Mouse (Mus musculus): ENCODE data around the gene Bloc1s1. TPM values are rescaled to one million over a fixed set of nuclear protein-coding genes. Genes with fewer than 3 reads are reported as not detected.

The Bloc1s1 gene
- polyA plus RNA-seq, 1 experiment from 2014 or later, result 216 TPM

- H3K9me3 ChIP-seq (ENCODE audit: control insufficient read depth, low read length), result no peaks in the 10 kb centered on the region
- H3K27me3 ChIP-seq (ENCODE audit: control insufficient read depth, insufficient read depth, low read depth, low read length), result no peaks in the 10 kb centered on the region
- no peak overlapping the region for H3K9ac ChIP-seq (ENCODE audit: low read length)
- no peak overlapping the region for H3K4me2 ChIP-seq (ENCODE audit: low read depth, low read length)
- no peak for ATAC-seq (ENCODE audit: low read depth)
- no peak overlapping the region for H3K4me3 ChIP-seq (ENCODE audit: low read length)
- 7% methylated on average over 5 of the region's 5 CpGs for WGBS
- H3K36me3 ChIP-seq (ENCODE audit: control insufficient read depth, insufficient read depth, low read length), result peaks cover 13% of the 10 kb centered on the region
- H3K27ac ChIP-seq (ENCODE audit: low read length), result no peak overlapping the region
- H3K4me1 ChIP-seq (replicated peaks; ENCODE audit: control insufficient read depth, insufficient read depth, low read length), result peaks cover 17% of the 10 kb centered on the region; the same call in 1 of the 2 replicates
Observed at GRCm38 (mm10) chr10:128913219-128913618, 10.6 kb downstream of the Bloc1s1 start.

GRCm38 (mm10) chr10:128912791-128913190 lies 11.0 kb downstream of the Bloc1s1 start:
- Histone ChIP-seq H3K4me2 (ENCODE audit: low read depth, low read length) (no peak overlapping the region), H3K9me3 (ENCODE audit: control insufficient read depth, low read length) (no peaks in the 10 kb centered on the region), H3K4me1 (replicated peaks; ENCODE audit: control insufficient read depth, insufficient read depth, low read length) (peaks cover 17% of the 10 kb centered on the region; the same call in 1 of the 2 replicates), H3K36me3 (ENCODE audit: control insufficient read depth, insufficient read depth, low read length) (peaks cover 13% of the 10 kb centered on the region), H3K9ac (ENCODE audit: low read length) (0 out of 2 replicates have a peak overlapping the region, but pooled peaks have one; percentile 4), H3K27me3 (ENCODE audit: control insufficient read depth, insufficient read depth, low read depth, low read length) (no peaks in the 10 kb centered on the region), H3K27ac (ENCODE audit: low read length) (no peak overlapping the region), H3K4me3 (ENCODE audit: low read length) (no peak overlapping the region)
- ATAC-seq (ENCODE audit: low read depth), result no peak
- 73% methylated on average over 4 of the region's 4 CpGs for WGBS

DNA sequence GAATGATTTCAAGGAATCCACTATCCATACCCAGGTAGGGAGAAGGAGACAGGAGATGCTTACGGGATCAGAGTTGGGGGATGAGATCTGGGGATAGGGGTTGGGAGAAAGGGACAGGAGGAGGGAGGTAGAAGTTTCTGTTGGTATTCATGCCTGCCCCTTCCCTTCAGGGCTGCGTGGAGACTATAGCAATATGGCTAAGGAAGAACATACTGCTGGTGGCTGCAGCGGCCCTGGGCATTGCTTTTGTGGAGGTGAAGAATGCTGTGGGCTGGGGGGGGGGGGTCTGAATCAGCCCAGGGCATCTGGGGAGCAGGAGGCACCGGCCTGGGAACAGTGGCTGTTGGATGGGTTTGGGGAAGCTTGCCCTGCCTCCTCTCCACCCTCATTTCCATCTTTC lies 11.6 kb downstream of the Bloc1s1 start:
- Histone ChIP-seq H3K9ac (ENCODE audit: low read length) (no peak overlapping the region), H3K4me2 (ENCODE audit: low read depth, low read length) (no peak overlapping the region), H3K4me1 (replicated peaks; ENCODE audit: control insufficient read depth, insufficient read depth, low read length) (peaks cover 17% of the 10 kb centered on the region; the same call in 1 of the 2 replicates), H3K9me3 (ENCODE audit: control insufficient read depth, low read length) (no peaks in the 10 kb centered on the region), H3K27me3 (ENCODE audit: control insufficient read depth, insufficient read depth, low read depth, low read length) (no peaks in the 10 kb centered on the region), H3K27ac (ENCODE audit: low read length) (no peak overlapping the region), H3K36me3 (ENCODE audit: control insufficient read depth, insufficient read depth, low read length) (peaks cover 11% of the 10 kb centered on the region), H3K4me3 (ENCODE audit: low read length) (no peak overlapping the region)
- ATAC-seq (ENCODE audit: low read depth), result no peak
- 77% methylated on average over 4 of the region's 4 CpGs for WGBS

DNA sequence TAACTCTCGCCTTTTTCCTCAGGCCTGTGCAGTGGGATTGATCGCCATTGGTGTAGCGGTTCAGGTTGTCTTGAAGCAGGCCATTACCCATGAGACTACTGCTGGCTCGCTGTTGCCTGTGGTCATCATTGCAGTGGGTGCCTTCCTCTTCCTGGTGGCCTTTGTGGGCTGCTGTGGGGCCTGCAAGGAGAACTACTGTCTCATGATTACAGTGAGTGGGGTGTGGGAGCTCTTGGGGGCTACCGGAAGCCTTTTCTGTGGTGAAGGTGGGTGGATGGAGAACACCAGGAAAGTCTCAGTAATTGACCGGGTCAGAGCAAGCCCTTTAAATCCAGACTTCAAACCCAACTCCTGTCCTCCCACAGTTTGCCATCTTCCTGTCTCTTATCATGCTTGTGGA lies 12.4 kb downstream of the Bloc1s1 start:
- Histone ChIP-seq H3K4me1 (replicated peaks; ENCODE audit: control insufficient read depth, insufficient read depth, low read length) (peaks cover 17% of the 10 kb centered on the region; the same call in 1 of the 2 replicates), H3K27ac (ENCODE audit: low read length) (no peak overlapping the region), H3K4me3 (ENCODE audit: low read length) (no peak overlapping the region; the same call in 1 of the 2 replicates), H3K9me3 (ENCODE audit: control insufficient read depth, low read length) (no peaks in the 10 kb centered on the region), H3K9ac (ENCODE audit: low read length) (no peak overlapping the region; the same call in 1 of the 2 replicates), H3K4me2 (ENCODE audit: low read depth, low read length) (peak overlapping the region; percentile 84), H3K27me3 (ENCODE audit: control insufficient read depth, insufficient read depth, low read depth, low read length) (no peaks in the 10 kb centered on the region), H3K36me3 (ENCODE audit: control insufficient read depth, insufficient read depth, low read length) (peaks cover 10% of the 10 kb centered on the region)
- WGBS, result 89% methylated on average over 6 of the region's 6 CpGs
- no peak for ATAC-seq (ENCODE audit: low read depth)

- Histone ChIP-seq H3K27ac (ENCODE audit: low read length) (peak overlapping the region; percentile 91), H3K4me3 (ENCODE audit: low read length) (peak overlapping the region; percentile 91), H3K27me3 (ENCODE audit: control insufficient read depth, insufficient read depth, low read depth, low read length) (no peaks in the 10 kb centered on the region), H3K9ac (ENCODE audit: low read length) (peak overlapping the region; percentile 95), H3K9me3 (ENCODE audit: control insufficient read depth, low read length) (no peaks in the 10 kb centered on the region), H3K4me2 (ENCODE audit: low read depth, low read length) (peak overlapping the region; percentile 84), H3K4me1 (replicated peaks; ENCODE audit: control insufficient read depth, insufficient read depth, low read length) (peaks cover 17% of the 10 kb centered on the region; the same call in 1 of the 2 replicates), H3K36me3 (ENCODE audit: control insufficient read depth, insufficient read depth, low read length) (peaks cover 10% of the 10 kb centered on the region)
- WGBS, result 2% methylated on average over 49 of the region's 66 CpGs
- peak; percentile 49 for ATAC-seq (ENCODE audit: low read depth)
Observed at GRCm38 (mm10) chr10:128910066-128910841, 13.6 kb downstream of the Bloc1s1 start.

DNA sequence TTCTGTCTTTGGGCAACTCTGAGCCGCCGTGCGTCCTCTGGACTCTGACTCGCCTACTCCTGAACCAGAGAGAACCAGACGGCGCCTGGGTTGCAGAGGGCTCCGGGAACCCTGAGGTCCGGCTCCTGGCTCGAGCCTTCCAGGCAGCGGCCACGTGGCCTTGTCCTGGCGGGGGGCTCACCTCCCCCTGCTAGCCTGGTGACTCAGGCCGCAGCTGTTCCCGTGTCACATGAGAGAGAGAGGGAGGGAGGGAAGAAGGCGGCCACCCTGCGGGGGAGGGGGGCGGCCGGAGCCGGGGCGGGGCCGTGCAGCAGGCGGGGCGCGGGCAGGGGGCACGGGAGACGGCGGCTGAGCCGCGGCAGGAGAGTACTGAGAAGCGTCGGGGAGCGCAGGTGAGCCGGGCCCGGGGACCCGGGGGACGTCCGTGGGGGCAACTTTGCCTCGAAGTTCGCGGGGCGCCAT lies 14.2 kb downstream of the Bloc1s1 start:
- Histone ChIP-seq H3K4me2 (ENCODE audit: low read depth, low read length) (peak overlapping the region; percentile 84), H3K4me3 (ENCODE audit: low read length) (peak overlapping the region; percentile 91), H3K36me3 (ENCODE audit: control insufficient read depth, insufficient read depth, low read length) (peaks cover 9% of the 10 kb centered on the region), H3K4me1 (replicated peaks; ENCODE audit: control insufficient read depth, insufficient read depth, low read length) (peaks cover 17% of the 10 kb centered on the region; the same call in 1 of the 2 replicates), H3K9ac (ENCODE audit: low read length) (peak overlapping the region; percentile 95), H3K27me3 (ENCODE audit: control insufficient read depth, insufficient read depth, low read depth, low read length) (no peaks in the 10 kb centered on the region), H3K9me3 (ENCODE audit: control insufficient read depth, low read length) (no peaks in the 10 kb centered on the region), H3K27ac (ENCODE audit: low read length) (peak overlapping the region; percentile 91)
- 1% methylated on average over 38 of the region's 41 CpGs for WGBS
- ATAC-seq (ENCODE audit: low read depth), result peak; percentile 92

- peak overlapping the region; percentile 91 for H3K27ac ChIP-seq (ENCODE audit: low read length)
- H3K36me3 ChIP-seq (ENCODE audit: control insufficient read depth, insufficient read depth, low read length), result peaks cover 4% of the 10 kb centered on the region; the same call in 1 of the 2 replicates
- H3K9ac ChIP-seq (ENCODE audit: low read length), result peak overlapping the region; percentile 95
- WGBS, result 54% methylated on average over 13 of the region's 13 CpGs
- H3K4me3 ChIP-seq (ENCODE audit: low read length), result peak overlapping the region; percentile 91
- peak overlapping the region; percentile 84 for H3K4me2 ChIP-seq (ENCODE audit: low read depth, low read length)
- H3K4me1 ChIP-seq (replicated peaks; ENCODE audit: control insufficient read depth, insufficient read depth, low read length), result peaks cover 17% of the 10 kb centered on the region; the same call in 1 of the 2 replicates
- no peaks in the 10 kb centered on the region for H3K27me3 ChIP-seq (ENCODE audit: control insufficient read depth, insufficient read depth, low read depth, low read length)
- ATAC-seq (ENCODE audit: low read depth), result no peak
- no peaks in the 10 kb centered on the region for H3K9me3 ChIP-seq (ENCODE audit: control insufficient read depth, low read length)
Observed at GRCm38 (mm10) chr10:128908778-128909448, 14.9 kb downstream of the Bloc1s1 start.

GRCm38 (mm10) chr10:128904812-128905211 lies 19.0 kb downstream of the Bloc1s1 start:
- no peak overlapping the region for H3K27ac ChIP-seq (ENCODE audit: low read length)
- H3K4me1 ChIP-seq (replicated peaks; ENCODE audit: control insufficient read depth, insufficient read depth, low read length), result peaks cover 6% of the 10 kb centered on the region; the same call in 1 of the 2 replicates
- H3K9ac ChIP-seq (ENCODE audit: low read length), result no peak overlapping the region
- 79% methylated on average over 5 of the region's 5 CpGs for WGBS
- H3K9me3 ChIP-seq (ENCODE audit: control insufficient read depth, low read length), result no peaks in the 10 kb centered on the region
- H3K4me3 ChIP-seq (ENCODE audit: low read length), result no peak overlapping the region
- no peaks in the 10 kb centered on the region for H3K36me3 ChIP-seq (ENCODE audit: control insufficient read depth, insufficient read depth, low read length)
- H3K4me2 ChIP-seq (ENCODE audit: low read depth, low read length), result no peak overlapping the region
- H3K27me3 ChIP-seq (ENCODE audit: control insufficient read depth, insufficient read depth, low read depth, low read length), result no peaks in the 10 kb centered on the region
- ATAC-seq (ENCODE audit: low read depth), result no peak

- no peaks in the 10 kb centered on the region for H3K9me3 ChIP-seq (ENCODE audit: control insufficient read depth, low read length)
- 80% methylated on average over 3 of the region's 3 CpGs for WGBS
- no peak overlapping the region for H3K4me2 ChIP-seq (ENCODE audit: low read depth, low read length)
- no peaks in the 10 kb centered on the region for H3K27me3 ChIP-seq (ENCODE audit: control insufficient read depth, insufficient read depth, low read depth, low read length)
- H3K36me3 ChIP-seq (ENCODE audit: control insufficient read depth, insufficient read depth, low read length), result no peaks in the 10 kb centered on the region
- H3K4me3 ChIP-seq (ENCODE audit: low read length), result no peak overlapping the region
- ATAC-seq (ENCODE audit: low read depth), result no peak
- no peak overlapping the region for H3K27ac ChIP-seq (ENCODE audit: low read length)
- no peak overlapping the region for H3K9ac ChIP-seq (ENCODE audit: low read length)
- H3K4me1 ChIP-seq (replicated peaks; ENCODE audit: control insufficient read depth, insufficient read depth, low read length), result no peaks in the 10 kb centered on the region
Observed at GRCm38 (mm10) chr10:128902409-128902988, 21.3 kb downstream of the Bloc1s1 start.

Data from lung, embryonic 16.5 days (tissue).